Mouse (Mus musculus): ENCODE measurements around the gene Galnt6. TPM values are rescaled to one million over a fixed set of nuclear protein-coding genes. Genes with fewer than 3 reads are reported as not detected.

Gene Galnt6
- polyA plus RNA-seq, 1 experiment from 2014 or later: 0.24 TPM

GRCm38 (mm10) chr15:100686989-100687388, 42.2 kb downstream of the Galnt6 start:
- no peaks in the 10 kb centered on the region for H3K36me3 ChIP-seq (ENCODE audit: control insufficient read depth, insufficient read depth, low read length)
- 66% methylated on average over 12 of the region's 12 CpGs for WGBS
- H3K27me3 ChIP-seq (ENCODE audit: control insufficient read depth, insufficient read depth, low read depth, low read length): no peaks in the 10 kb centered on the region
- H3K27ac ChIP-seq (ENCODE audit: low read length): no peak overlapping the region
- no peak overlapping the region for H3K9ac ChIP-seq (ENCODE audit: low read depth, low read length)
- H3K9me3 ChIP-seq (replicated peaks; ENCODE audit: control insufficient read depth, low read length, poor library complexity, severe bottlenecking): peaks cover 6% of the 10 kb centered on the region; the same call in 1 of the 2 replicates
- no peak for ATAC-seq
- no peaks in the 10 kb centered on the region for H3K4me1 ChIP-seq (ENCODE audit: control insufficient read depth, insufficient read depth, low read length)
- no peak overlapping the region for H3K4me3 ChIP-seq (ENCODE audit: low read depth, low read length)
- no peak overlapping the region for H3K4me2 ChIP-seq (ENCODE audit: low read length)

- WGBS: 79% methylated on average over 6 of the region's 6 CpGs
- no peak for ATAC-seq
- Histone ChIP-seq H3K4me1 (ENCODE audit: control insufficient read depth, insufficient read depth, low read length) (no peaks in the 10 kb centered on the region), H3K36me3 (ENCODE audit: control insufficient read depth, insufficient read depth, low read length) (no peaks in the 10 kb centered on the region), H3K9ac (ENCODE audit: low read depth, low read length) (no peak overlapping the region), H3K9me3 (replicated peaks; ENCODE audit: control insufficient read depth, low read length, poor library complexity, severe bottlenecking) (peaks cover 6% of the 10 kb centered on the region; the same call in 1 of the 2 replicates), H3K4me2 (ENCODE audit: low read length) (no peak overlapping the region), H3K27me3 (ENCODE audit: control insufficient read depth, insufficient read depth, low read depth, low read length) (no peaks in the 10 kb centered on the region), H3K4me3 (ENCODE audit: low read depth, low read length) (no peak overlapping the region), H3K27ac (ENCODE audit: low read length) (no peak overlapping the region)
Observed at GRCm38 (mm10) chr15:100686434-100686833, 42.7 kb downstream of the Galnt6 start.

- Histone ChIP-seq H3K9ac (ENCODE audit: low read depth, low read length) (no peak overlapping the region), H3K4me3 (ENCODE audit: low read depth, low read length) (no peak overlapping the region), H3K27ac (ENCODE audit: low read length) (no peak overlapping the region), H3K4me2 (ENCODE audit: low read length) (no peak overlapping the region), H3K4me1 (ENCODE audit: control insufficient read depth, insufficient read depth, low read length) (no peaks in the 10 kb centered on the region), H3K27me3 (ENCODE audit: control insufficient read depth, insufficient read depth, low read depth, low read length) (no peaks in the 10 kb centered on the region), H3K9me3 (replicated peaks; ENCODE audit: control insufficient read depth, low read length, poor library complexity, severe bottlenecking) (peaks cover 6% of the 10 kb centered on the region; the same call in 1 of the 2 replicates), H3K36me3 (ENCODE audit: control insufficient read depth, insufficient read depth, low read length) (no peaks in the 10 kb centered on the region)
- ATAC-seq: no peak
- WGBS: 90% methylated on average over 8 of the region's 8 CpGs
Observed at GRCm38 (mm10) chr15:100685849-100686248, 43.3 kb downstream of the Galnt6 start.

GRCm38 (mm10) chr15:100685255-100685654, 43.9 kb downstream of the Galnt6 start:
- ATAC-seq: no peak
- Histone ChIP-seq H3K27me3 (ENCODE audit: control insufficient read depth, insufficient read depth, low read depth, low read length) (no peaks in the 10 kb centered on the region), H3K9me3 (replicated peaks; ENCODE audit: control insufficient read depth, low read length, poor library complexity, severe bottlenecking) (peaks cover 1% of the 10 kb centered on the region; the same call in 1 of the 2 replicates), H3K4me3 (ENCODE audit: low read depth, low read length) (no peak overlapping the region), H3K27ac (ENCODE audit: low read length) (no peak overlapping the region), H3K4me2 (ENCODE audit: low read length) (no peak overlapping the region), H3K36me3 (ENCODE audit: control insufficient read depth, insufficient read depth, low read length) (no peaks in the 10 kb centered on the region), H3K4me1 (ENCODE audit: control insufficient read depth, insufficient read depth, low read length) (no peaks in the 10 kb centered on the region), H3K9ac (ENCODE audit: low read depth, low read length) (no peak overlapping the region)
- 25% methylated on average over 13 of the region's 13 CpGs for WGBS

- ATAC-seq: no peak
- WGBS: 62% methylated on average over 10 of the region's 10 CpGs
- H3K36me3 ChIP-seq (ENCODE audit: control insufficient read depth, insufficient read depth, low read length): no peaks in the 10 kb centered on the region
Observed at GRCm38 (mm10) chr15:100684450-100684849, 44.7 kb downstream of the Galnt6 start.

GRCm38 (mm10) chr15:100683041-100683440, 46.1 kb downstream of the Galnt6 start:
- Histone ChIP-seq H3K4me2 (ENCODE audit: low read length) (no peak overlapping the region), H3K4me3 (ENCODE audit: low read depth, low read length) (no peak overlapping the region), H3K9ac (ENCODE audit: low read depth, low read length) (no peak overlapping the region), H3K4me1 (ENCODE audit: control insufficient read depth, insufficient read depth, low read length) (no peaks in the 10 kb centered on the region), H3K27ac (ENCODE audit: low read length) (no peak overlapping the region), H3K27me3 (ENCODE audit: control insufficient read depth, insufficient read depth, low read depth, low read length) (no peaks in the 10 kb centered on the region), H3K36me3 (ENCODE audit: control insufficient read depth, insufficient read depth, low read length) (no peaks in the 10 kb centered on the region), H3K9me3 (replicated peaks; ENCODE audit: control insufficient read depth, low read length, poor library complexity, severe bottlenecking) (no peaks in the 10 kb centered on the region)
- ATAC-seq: no peak
- 48% methylated on average over 2 of the region's 2 CpGs for WGBS

More at GRCm38 (mm10) chr15:100684450-100684849, 44.7 kb downstream of the Galnt6 start:
- H3K27me3 ChIP-seq (ENCODE audit: control insufficient read depth, insufficient read depth, low read depth, low read length): no peaks in the 10 kb centered on the region
- no peak overlapping the region for H3K27ac ChIP-seq (ENCODE audit: low read length)
- H3K4me1 ChIP-seq (ENCODE audit: control insufficient read depth, insufficient read depth, low read length): no peaks in the 10 kb centered on the region
- H3K9ac ChIP-seq (ENCODE audit: low read depth, low read length): no peak overlapping the region
- no peak overlapping the region for H3K4me3 ChIP-seq (ENCODE audit: low read depth, low read length)
- H3K9me3 ChIP-seq (replicated peaks; ENCODE audit: control insufficient read depth, low read length, poor library complexity, severe bottlenecking): no peaks in the 10 kb centered on the region
- H3K4me2 ChIP-seq (ENCODE audit: low read length): no peak overlapping the region

GRCm38 (mm10) chr15:100681770-100682169, 47.4 kb downstream of the Galnt6 start:
- no peaks in the 10 kb centered on the region for H3K4me1 ChIP-seq (ENCODE audit: control insufficient read depth, insufficient read depth, low read length)
- H3K4me3 ChIP-seq (ENCODE audit: low read depth, low read length): no peak overlapping the region
- no peak overlapping the region for H3K27ac ChIP-seq (ENCODE audit: low read length)
- no peak overlapping the region for H3K9ac ChIP-seq (ENCODE audit: low read depth, low read length)
- no peaks in the 10 kb centered on the region for H3K27me3 ChIP-seq (ENCODE audit: control insufficient read depth, insufficient read depth, low read depth, low read length)
- 29% methylated on average over 7 of the region's 7 CpGs for WGBS
- ATAC-seq: no peak
- no peaks in the 10 kb centered on the region for H3K36me3 ChIP-seq (ENCODE audit: control insufficient read depth, insufficient read depth, low read length)
- H3K9me3 ChIP-seq (replicated peaks; ENCODE audit: control insufficient read depth, low read length, poor library complexity, severe bottlenecking): no peaks in the 10 kb centered on the region
- no peak overlapping the region for H3K4me2 ChIP-seq (ENCODE audit: low read length)

- no peaks in the 10 kb centered on the region for H3K4me1 ChIP-seq (ENCODE audit: control insufficient read depth, insufficient read depth, low read length)
- no peaks in the 10 kb centered on the region for H3K36me3 ChIP-seq (ENCODE audit: control insufficient read depth, insufficient read depth, low read length)
- H3K9me3 ChIP-seq (replicated peaks; ENCODE audit: control insufficient read depth, low read length, poor library complexity, severe bottlenecking): no peaks in the 10 kb centered on the region
- ATAC-seq: no peak
- no peak overlapping the region for H3K9ac ChIP-seq (ENCODE audit: low read depth, low read length)
- no peak overlapping the region for H3K27ac ChIP-seq (ENCODE audit: low read length)
- no peaks in the 10 kb centered on the region for H3K27me3 ChIP-seq (ENCODE audit: control insufficient read depth, insufficient read depth, low read depth, low read length)
- H3K4me3 ChIP-seq (ENCODE audit: low read depth, low read length): no peak overlapping the region
- H3K4me2 ChIP-seq (ENCODE audit: low read length): no peak overlapping the region
- 62% methylated on average over 3 of the region's 3 CpGs for WGBS
Observed at GRCm38 (mm10) chr15:100680381-100680780, 48.8 kb downstream of the Galnt6 start.

GRCm38 (mm10) chr15:100679005-100679404, 50.2 kb downstream of the Galnt6 start:
- Histone ChIP-seq H3K36me3 (ENCODE audit: control insufficient read depth, insufficient read depth, low read length) (no peaks in the 10 kb centered on the region), H3K4me1 (ENCODE audit: control insufficient read depth, insufficient read depth, low read length) (no peaks in the 10 kb centered on the region), H3K27me3 (ENCODE audit: control insufficient read depth, insufficient read depth, low read depth, low read length) (no peaks in the 10 kb centered on the region), H3K9me3 (replicated peaks; ENCODE audit: control insufficient read depth, low read length, poor library complexity, severe bottlenecking) (no peaks in the 10 kb centered on the region), H3K27ac (ENCODE audit: low read length) (no peak overlapping the region), H3K4me2 (ENCODE audit: low read length) (no peak overlapping the region), H3K9ac (ENCODE audit: low read depth, low read length) (no peak overlapping the region), H3K4me3 (ENCODE audit: low read depth, low read length) (no peak overlapping the region)
- no peak for ATAC-seq
- WGBS: 93% methylated on average over 14 of the region's 14 CpGs

Measured in midbrain, embryonic 16.5 days (tissue).